Mouse (Mus musculus) bone marrow, adult 2 months (tissue): ENCODE measurements around the gene Cxcr4. TPM values are rescaled to one million over a fixed set of nuclear protein-coding genes. Genes with fewer than 3 reads are reported as not detected.
A peak's percentile ranks its signal among the peaks of the same experiment; 100 is the strongest.

Source experiments
- H3K27ac ChIP-seq: fragments of 200-500 bp; 2 replicates; pipeline ENCODE4 v1.5.1; 2012; ENCODE audit warnings: low read depth, mild to moderate bottlenecking, control low read depth, inconsistent platforms, low read length; ENCODE audit not compliant: control insufficient read depth, poor library complexity, insufficient read depth
- H3K4me1 ChIP-seq: fragments of 200-500 bp; 2 replicates; pipeline ENCODE4 v1.6.1; 2011; ENCODE audit warnings: low read length; ENCODE audit not compliant: control insufficient read depth, insufficient read depth
- H3K4me3 ChIP-seq: fragments of 200-500 bp; replicated peaks from 2 replicates; pipeline ENCODE3; 2011; ENCODE audit warnings: mild to moderate bottlenecking, low read depth, low read length, control low read depth; ENCODE audit not compliant: control insufficient read depth
- CTCF ChIP-seq: fragments of 200-500 bp; IDR thresholded peaks from 2 replicates; pipeline ENCODE4 v1.5.1; 2011; ENCODE audit warnings: low read length, control low read depth; ENCODE audit not compliant: control insufficient read depth, insufficient read depth
- POLR2A ChIP-seq: fragments of 200-500 bp; IDR thresholded peaks from 2 replicates; pipeline ENCODE4 v1.6.1; 2011; ENCODE audit warnings: low read depth, mild to moderate bottlenecking, control low read depth, low read length, borderline replicate concordance; ENCODE audit not compliant: control insufficient read depth
- WGBS: fragments of 180-500 bp; shearing (Covaris S2); methylation state at CpG from one replicate; pipeline ENCODE4 v1.1.7; 2018; 5-methylcytosine and 5-hydroxymethylcytosine counted together
- polyA plus RNA-seq: library from polyadenylated mRNA; stranded (reverse); fragments of >200 nt; gene quantifications from 2 replicates; pipeline ENCODE4 v1.2.4, GENCODE M21; 2011; ENCODE audit warnings: low replicate concordance; ENCODE audit not compliant: missing spikeins, insufficient read depth, insufficient read length

Gene Cxcr4
- polyA plus RNA-seq, 1 experiment: 162 TPM

DNA sequence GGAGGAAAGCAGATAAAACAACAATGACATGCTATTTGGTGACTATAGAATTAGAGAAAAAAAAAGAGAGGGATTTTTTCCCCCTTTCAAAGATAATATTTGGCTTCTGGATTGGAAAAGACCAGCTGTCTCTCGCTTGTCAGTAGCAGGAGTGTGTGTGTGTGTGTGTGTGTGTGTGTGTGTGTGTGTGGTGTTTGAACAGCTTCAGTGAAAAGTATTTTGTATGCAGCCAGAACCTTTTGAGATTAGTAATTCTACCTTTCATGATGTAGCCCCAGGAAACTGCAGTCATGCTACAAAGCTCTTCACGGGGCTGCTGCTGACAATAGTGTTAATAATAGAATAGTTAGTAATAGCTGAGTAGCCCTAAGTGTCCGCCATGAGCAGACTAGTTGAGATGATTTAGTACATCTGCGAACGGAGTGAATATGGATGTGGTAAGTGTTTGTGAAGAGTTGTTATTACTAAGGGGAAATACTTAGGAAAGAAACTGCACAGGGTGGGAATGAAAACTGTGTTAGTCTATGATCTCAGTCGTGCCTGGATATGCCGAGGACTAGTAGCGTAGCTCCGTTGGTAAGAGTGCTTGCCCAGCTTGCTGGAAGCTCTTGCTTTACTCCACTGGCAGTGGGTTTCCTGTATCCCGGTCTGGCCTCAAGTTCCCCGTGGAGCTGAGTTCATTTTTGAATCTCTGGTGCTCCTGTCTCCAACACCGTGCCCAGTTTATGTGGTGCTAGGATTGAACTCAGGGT is 2.4 kb upstream of the Cxcr4 start:
- 71% methylated on average over 12 of the region's 12 CpGs for WGBS
- no peak for TF ChIP-seq CTCF
- TF ChIP-seq POLR2A: no peak
- H3K4me3 ChIP-seq: no peak overlapping the region
- no peak overlapping the region for H3K27ac ChIP-seq
- H3K4me1 ChIP-seq: peaks cover 7% of the 10 kb centered on the region; the same call in 1 of the 2 replicates

DNA sequence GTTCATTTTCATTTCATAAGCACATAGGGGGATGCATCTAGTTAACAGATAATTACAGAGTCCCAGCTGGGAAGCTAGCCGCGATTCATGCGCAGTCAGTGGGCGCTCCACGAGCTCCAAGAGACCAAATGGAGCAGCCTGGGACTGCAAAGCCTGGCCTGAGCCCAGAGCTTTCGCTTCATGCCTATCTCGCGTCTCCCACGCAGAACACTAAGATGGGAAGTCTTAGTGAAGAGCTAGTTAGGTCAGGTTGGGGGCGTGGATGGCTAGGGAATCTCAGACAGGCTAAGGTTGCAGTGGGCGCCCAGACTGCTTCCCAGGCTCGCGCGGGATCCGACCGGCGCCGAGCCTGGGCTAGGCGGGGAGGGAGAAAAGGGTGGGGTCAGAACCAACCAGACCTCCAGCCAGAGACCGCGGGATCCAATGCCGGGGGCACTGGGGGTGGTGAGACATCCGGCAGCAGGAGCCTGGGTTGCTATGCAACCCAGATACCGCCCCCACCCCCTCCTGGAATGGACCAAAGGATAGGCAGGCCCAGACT is 938 bp upstream of the Cxcr4 start:
- H3K27ac ChIP-seq: peak overlapping the region; percentile 60
- TF ChIP-seq CTCF (no peak), POLR2A (0 out of 2 replicates have a peak, but pooled peaks have one; percentile 9)
- 2% methylated on average over 24 of the region's 24 CpGs for WGBS
- peak overlapping the region; percentile 48 for H3K4me3 ChIP-seq
- peaks cover 10% of the 10 kb centered on the region; the same call in 1 of the 2 replicates for H3K4me1 ChIP-seq

DNA sequence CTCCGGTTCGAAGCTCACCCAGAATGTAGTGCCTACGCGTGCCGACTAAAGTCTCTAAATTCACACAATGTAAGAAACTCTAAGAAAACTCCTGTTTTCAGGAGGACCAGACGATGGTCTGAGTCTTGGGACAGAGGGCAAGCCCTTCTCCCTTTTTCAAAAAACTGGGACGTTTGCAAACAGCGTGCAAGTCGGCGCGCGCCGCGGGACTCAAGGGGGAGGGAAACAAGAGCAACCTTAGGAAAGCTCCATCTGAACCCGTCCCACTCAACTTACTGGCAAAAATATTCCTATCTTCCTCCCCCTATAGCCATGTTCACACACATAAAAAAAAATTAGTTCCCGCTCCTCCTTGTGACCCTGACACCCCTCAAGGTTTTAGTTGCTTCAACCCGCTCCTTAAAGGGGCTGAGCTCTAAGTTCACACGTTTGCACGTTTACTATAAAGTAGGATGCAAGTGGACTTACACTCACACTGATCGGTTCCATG is 327 bp downstream of the Cxcr4 start:
- Histone ChIP-seq H3K4me1 (peaks cover 7% of the 10 kb centered on the region; the same call in 1 of the 2 replicates), H3K27ac (peak overlapping the region; percentile 93), H3K4me3 (peak overlapping the region; percentile 76)
- WGBS: under 1% methylated on average over 20 of the region's 20 CpGs
- TF ChIP-seq CTCF (no peak), POLR2A (no peak)

DNA sequence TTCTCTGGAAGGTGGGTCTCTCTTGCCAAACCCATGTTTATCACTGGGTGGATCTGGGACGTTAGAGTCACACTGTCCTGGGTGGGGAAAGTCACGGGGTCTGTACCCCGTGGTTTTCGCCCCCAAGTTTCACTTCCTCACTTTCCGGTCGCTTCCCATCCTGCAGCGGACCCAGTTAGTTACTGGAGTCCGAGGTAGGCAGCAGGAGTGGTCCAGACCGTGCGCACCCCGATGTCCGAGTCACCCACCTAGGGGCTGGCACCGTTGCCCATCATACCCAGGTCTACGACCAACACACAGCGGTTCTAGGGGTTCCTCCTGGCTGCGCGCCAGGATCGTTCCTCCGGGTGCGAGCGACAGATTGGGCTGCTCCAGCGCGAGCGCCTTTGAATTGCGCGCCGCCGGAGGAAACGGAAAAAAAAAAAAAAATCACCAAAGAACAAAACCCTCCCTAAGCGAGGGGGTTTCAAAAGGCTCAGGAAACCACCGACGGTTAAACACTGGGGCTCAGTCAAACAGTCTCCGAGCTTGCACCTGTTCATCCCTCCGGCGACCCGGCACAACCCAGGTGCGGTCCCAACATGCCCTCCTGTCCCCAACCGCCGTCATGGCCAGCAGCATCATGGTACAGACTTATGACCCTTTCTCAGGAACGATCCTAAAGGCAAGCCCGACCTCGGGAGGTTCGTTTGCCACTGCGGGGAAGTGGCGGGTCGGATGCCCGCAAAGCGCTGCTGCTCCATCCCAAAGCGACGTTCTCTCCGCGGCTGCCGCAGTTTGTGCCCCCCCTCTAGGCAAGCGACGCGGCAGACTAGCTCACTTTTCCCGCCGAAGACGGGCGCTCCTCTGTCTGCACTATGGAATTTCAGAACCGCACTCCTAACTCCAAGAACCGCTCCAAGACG is 1.0 kb downstream of the Cxcr4 start:
- Histone ChIP-seq H3K4me1 (peaks cover 7% of the 10 kb centered on the region; the same call in 1 of the 2 replicates), H3K4me3 (peak overlapping the region; percentile 76), H3K27ac (peak overlapping the region; percentile 93)
- TF ChIP-seq POLR2A: peak; percentile 95
- no peak for TF ChIP-seq CTCF
- WGBS: under 1% methylated on average over 63 of the region's 63 CpGs

DNA sequence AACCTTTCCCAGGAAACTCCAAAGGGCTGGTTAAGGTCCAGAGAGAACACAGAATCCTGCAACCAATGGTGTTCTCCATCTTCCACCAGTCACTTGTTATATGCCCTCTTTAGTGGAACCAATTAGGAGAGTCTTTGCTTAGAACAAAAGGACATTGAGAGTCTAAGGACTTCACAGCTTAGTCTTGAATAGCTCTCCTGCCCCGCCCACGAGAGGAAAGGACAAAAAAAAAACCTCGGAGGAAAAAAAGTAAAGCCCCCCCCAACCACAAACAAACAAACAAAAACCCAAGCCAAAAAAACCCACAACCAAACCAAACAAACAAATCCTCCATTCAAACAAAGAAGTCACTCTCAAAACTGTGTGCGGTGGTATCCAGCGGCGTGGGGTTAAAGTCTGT is 2.1 kb downstream of the Cxcr4 start:
- H3K4me1 ChIP-seq: peaks cover 7% of the 10 kb centered on the region; the same call in 1 of the 2 replicates
- TF ChIP-seq POLR2A (no peak), CTCF (no peak)
- no peak overlapping the region for H3K27ac ChIP-seq
- H3K4me3 ChIP-seq: peak overlapping the region; percentile 68
- 8% methylated on average over 6 of the region's 6 CpGs for WGBS

DNA sequence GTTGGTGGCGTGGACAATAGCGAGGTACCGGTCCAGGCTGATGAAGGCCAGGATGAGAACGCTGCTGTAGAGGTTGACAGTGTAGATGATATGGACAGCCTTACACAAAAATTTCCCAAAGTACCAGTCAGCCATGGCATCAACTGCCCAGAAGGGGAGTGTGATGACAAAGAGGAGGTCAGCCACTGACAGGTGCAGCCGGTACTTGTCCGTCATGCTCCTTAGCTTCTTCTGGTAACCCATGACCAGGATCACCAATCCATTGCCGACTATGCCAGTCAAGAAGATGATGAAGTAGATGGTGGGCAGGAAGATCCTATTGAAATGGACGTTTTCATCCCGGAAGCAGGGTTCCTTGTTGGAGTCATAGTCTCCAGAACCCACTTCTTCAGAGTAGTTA is 2.6 kb downstream of the Cxcr4 start:
- no peak for TF ChIP-seq POLR2A
- TF ChIP-seq CTCF: no peak
- Histone ChIP-seq H3K4me1 (peaks cover 7% of the 10 kb centered on the region; the same call in 1 of the 2 replicates), H3K4me3 (peak overlapping the region; percentile 68), H3K27ac (peak overlapping the region; percentile 11; the same call in 1 of the 2 replicates)
- 71% methylated on average over 9 of the region's 9 CpGs for WGBS

DNA sequence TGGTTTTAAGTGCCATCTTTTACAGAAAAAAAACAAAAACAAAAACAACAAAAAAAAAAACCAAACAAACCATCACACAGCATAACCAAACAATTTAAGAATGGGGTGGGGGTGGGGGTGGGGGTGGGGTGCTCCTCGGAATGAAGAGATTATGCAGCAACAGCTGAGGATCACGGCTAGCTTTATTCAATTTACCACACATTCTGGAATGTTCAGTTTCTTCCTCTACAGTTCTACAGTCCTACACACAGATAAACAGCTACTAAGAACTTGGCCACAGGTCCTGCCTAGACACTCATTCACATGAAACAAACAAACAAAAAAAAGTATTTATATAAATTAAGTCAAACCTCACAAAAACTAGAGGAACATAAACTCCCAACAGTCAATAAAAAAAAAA is 3.8 kb downstream of the Cxcr4 start:
- Histone ChIP-seq H3K4me3 (no peak overlapping the region), H3K27ac (no peak overlapping the region), H3K4me1 (peaks cover 5% of the 10 kb centered on the region; the same call in 1 of the 2 replicates)
- 56% methylated on average over 2 of the region's 2 CpGs for WGBS
- no peak for TF ChIP-seq CTCF
- TF ChIP-seq POLR2A: no peak
